ENCODE assay signal across 8 mouse cellular contexts in the genomic region with DNA sequence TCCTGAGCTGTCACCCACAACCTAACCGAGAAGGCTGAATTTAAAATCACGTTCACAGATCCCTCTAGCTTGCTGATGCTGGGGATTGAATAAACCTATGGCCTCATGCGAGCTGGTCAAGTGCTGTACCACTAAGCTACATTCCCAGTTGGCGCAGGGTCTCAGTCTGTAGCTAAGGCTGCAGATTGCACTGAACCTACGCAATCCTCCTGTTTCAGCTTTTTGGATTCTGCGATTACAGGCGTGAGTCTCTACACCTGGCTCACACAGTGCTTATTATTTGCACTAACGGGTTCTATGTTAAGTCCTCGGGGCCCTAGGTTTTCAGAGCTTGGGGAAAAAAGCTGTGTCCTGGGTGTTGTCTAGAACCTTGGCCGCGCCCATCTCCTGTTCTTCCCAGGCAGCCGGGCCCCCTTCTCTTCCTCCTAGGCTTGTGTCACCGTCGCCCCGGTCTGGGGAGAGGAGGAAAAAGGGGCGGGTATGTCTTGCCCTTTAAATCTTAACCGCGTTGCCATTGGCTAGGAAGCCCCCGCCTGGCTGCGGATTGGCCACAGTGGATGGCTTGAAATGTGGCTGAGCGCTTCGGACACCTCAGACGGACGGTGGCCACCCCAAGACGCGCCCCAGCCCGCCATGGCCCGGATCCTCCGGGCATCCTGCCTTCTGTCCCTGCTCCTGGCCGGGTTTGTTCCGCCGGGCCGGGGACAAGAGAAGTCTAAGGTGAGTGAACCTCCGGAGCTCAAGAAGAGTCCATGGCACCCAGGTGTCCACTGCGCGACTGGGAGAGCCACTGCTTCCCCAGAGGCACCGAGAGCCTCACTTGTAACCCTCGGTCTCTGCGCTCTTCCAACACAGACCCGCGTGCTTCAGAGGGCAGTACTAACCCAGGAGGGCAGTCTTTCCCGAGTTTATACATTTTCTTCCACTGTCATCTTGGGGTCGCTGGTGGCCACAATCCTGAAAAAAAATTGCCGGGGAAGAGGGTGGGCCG. TPM values are rescaled to one million over a fixed set of nuclear protein-coding genes. Genes with fewer than 3 reads are reported as not detected.
DNase-seq lines count a peak whose midpoint lies in the region; ATAC-seq and TF ChIP-seq lines count a peak whose summit lies in the region.

A gene (plus strand): TSS at position 121 of the 991 bp plus-strand sequence.

- H3K4me3 ChIP-seq in forebrain, postnatal 0 days (ENCODE audit: low read depth, low read length): peak within 1 kb of the TSS; percentile 40
- H3K4me3 ChIP-seq in layer of hippocampus, adult 2 months: peak within 1 kb of the TSS; percentile 51
- peak within 1 kb of the TSS; percentile 64 for H3K4me3 ChIP-seq in lung, embryonic 16.5 days (ENCODE audit: low read length)

- ATAC-seq in forebrain, postnatal 0 days: peak; percentile 96
- ATAC-seq in lung, embryonic 16.5 days (ENCODE audit: low read depth): peak; percentile 90

- H3K4me2 ChIP-seq in forebrain, postnatal 0 days (ENCODE audit: low read depth): peak within 1 kb of the TSS; percentile 94
- peak within 1 kb of the TSS; percentile 90 for H3K4me2 ChIP-seq in lung, embryonic 16.5 days (ENCODE audit: low read depth, low read length)

- H3K9me3 ChIP-seq in forebrain, postnatal 0 days (ENCODE audit: low read length): no peaks in the 10 kb centered on the region
- H3K9me3 ChIP-seq in lung, embryonic 16.5 days (ENCODE audit: control insufficient read depth, low read length): no peaks in the 10 kb centered on the region

- intact Hi-C loops in heart, postnatal 25 days (cut with DNase I): no loop called here

- 16% methylated on average over 43 of the region's 45 CpGs for WGBS in forebrain, postnatal 0 days
- 12% methylated on average over 42 of the region's 45 CpGs for WGBS in lung, embryonic 16.5 days

- H3K9ac ChIP-seq in forebrain, postnatal 0 days: peak within 1 kb of the TSS; percentile 40
- H3K9ac ChIP-seq in lung, embryonic 16.5 days (ENCODE audit: low read length): peak within 1 kb of the TSS; percentile 71

- no peak for TF ChIP-seq CTCF in forebrain, postnatal 0 days (IDR thresholded peaks at IDR 0.05; ENCODE audit: low read depth)
- TF ChIP-seq CTCF in layer of hippocampus, adult 2 months (conservative IDR thresholded peaks at IDR 0.05): no peak

- H3K4me1 ChIP-seq in forebrain, postnatal 0 days (ENCODE audit: insufficient read depth): no peaks in the 10 kb centered on the region
- peaks cover 17% of the 10 kb centered on the region for H3K4me1 ChIP-seq in lung, embryonic 16.5 days (replicated peaks; ENCODE audit: control insufficient read depth, insufficient read depth, low read length)

- H3K36me3 ChIP-seq in forebrain, postnatal 0 days (ENCODE audit: insufficient read depth): no peaks in the 10 kb centered on the region
- H3K36me3 ChIP-seq in lung, embryonic 16.5 days (ENCODE audit: control insufficient read depth, insufficient read depth, low read length): no peaks in the 10 kb centered on the region

- H3K27me3 ChIP-seq in forebrain, postnatal 0 days (ENCODE audit: insufficient read depth, low read length): no peaks in the 10 kb centered on the region
- no peaks in the 10 kb centered on the region for H3K27me3 ChIP-seq in lung, embryonic 16.5 days (ENCODE audit: control insufficient read depth, insufficient read depth, low read depth, low read length)

- no peak within 1 kb of the TSS for H3K27ac ChIP-seq in forebrain, postnatal 0 days (ENCODE audit: low read depth, low read length)
- H3K27ac ChIP-seq in layer of hippocampus, adult 2 months: no peak within 1 kb of the TSS
- H3K27ac ChIP-seq in lung, embryonic 16.5 days (ENCODE audit: low read length): no peak within 1 kb of the TSS; the same call in 1 of the 2 replicates

- DNase-seq in WW6 (ENCODE audit: low read depth, low spot score): peak; percentile 42
- peak; percentile 74 to 81 for DNase-seq in cerebellum, adult 18-20 months
- DNase-seq in forebrain, postnatal 0 days: peak; percentile 68
- peak; percentile 79 for DNase-seq in heart, postnatal 25 days (ENCODE audit: low spot score)
- peak in 1 of 2 experiments; percentile 28 for DNase-seq in layer of hippocampus, adult 2 months (ENCODE audit: low spot score in 2 of 2)
- peak; percentile 86 for DNase-seq in retina, postnatal 1 day
- no peak for DNase-seq in T-cell, adult 2 months (ENCODE audit: low spot score)

RNA-seq across cellular contexts. Expression of the gene that starts here (rescaled TPM):
- total RNA-seq in forebrain, postnatal 0 days (2014; rRNA removed): 7.1 and 16.0 TPM in 2 replicates
- polyA plus RNA-seq in forebrain, postnatal 0 days (2015; fragmentation: Nextera tagmentation; extraction: Ambion mirVana): 35.0 and 44.0 TPM in 2 replicates
- 100 to 1,000 TPM; 177 to 178 TPM for total RNA-seq in heart, postnatal 25 days (2021)
- 1 to 10 TPM; 3.9 to 4.0 TPM for total RNA-seq in layer of hippocampus, adult 2 months (2021)
- 181 and 202 TPM in 2 replicates for polyA plus RNA-seq in lung, embryonic 16.5 days (2015; fragmentation: Nextera tagmentation; extraction: Ambion mirVana)

Comparison
In these comparisons a context has a peak if more than half of its experiments do, and no peak if none do; other contexts are left out.
1. RNA of the gene that starts here (total RNA-seq): 177 to 178 TPM in heart, postnatal 25 days; 7.1 to 16.0 TPM in forebrain, postnatal 0 days and 3.9 to 4.0 TPM in layer of hippocampus, adult 2 months; every median in the first group is over 10 times any median in the second.
2. Peak in every context shown above with its lines, with median percentiles within 50 percentile points of each other: H3K4me3 ChIP-seq.